Comparison of ENCODE assay signal across 28 mouse cellular contexts in the genomic region with DNA sequence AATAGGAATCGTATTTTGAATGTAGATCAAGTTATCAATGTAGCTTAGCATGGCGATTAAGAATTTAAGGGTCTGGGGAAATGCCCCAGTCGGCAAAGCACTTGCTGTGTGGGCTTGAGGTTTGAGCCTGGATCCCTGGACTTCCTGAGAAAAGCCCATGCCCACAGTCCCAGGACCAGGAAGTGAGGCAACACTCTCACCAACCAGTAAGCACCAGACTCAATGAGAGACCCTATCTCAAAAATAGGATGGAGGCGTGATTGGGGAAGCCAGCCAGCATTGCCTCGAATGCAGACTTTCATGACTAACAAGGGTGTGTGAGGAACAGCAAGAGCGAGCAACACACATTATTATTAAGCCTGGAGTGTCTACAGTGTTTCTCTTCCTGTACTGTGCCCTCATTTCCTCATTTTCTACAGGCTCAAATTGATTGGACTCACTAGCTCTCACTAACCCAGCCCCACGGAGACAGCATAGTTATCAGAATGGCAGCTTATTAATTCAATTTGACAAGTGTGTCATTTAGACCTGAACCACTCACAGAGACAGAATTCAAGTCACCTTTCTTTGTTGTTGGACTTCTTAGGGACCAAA.
A peak's percentile ranks its signal among the peaks of the same experiment; 100 is the strongest.
DNase-seq lines count a peak whose midpoint lies in the region; ATAC-seq lines count a peak whose summit lies in the region.
"Had no signal": no experiment of that assay in that cellular context is flagged by ENCODE, and none has a peak within 500 bp of the region (broad histone marks: within the 10 kb centered on the region; RNA-seq: fewer than 3 reads in every experiment).

No protein-coding gene starts in this region.

- no peaks in the 10 kb centered on the region for H3K4me1 ChIP-seq in midbrain, embryonic 14.5 days (ENCODE audit: control insufficient read depth, insufficient read depth, low read length)
- no peaks in the 10 kb centered on the region for H3K4me1 ChIP-seq in midbrain, embryonic 11.5 days (ENCODE audit: control insufficient read depth, insufficient read depth, low read length)
- H3K4me1 ChIP-seq: embryonic facial prominence, embryonic 10.5 days; embryonic facial prominence, embryonic 13.5 days; forebrain, embryonic 12.5 days; forebrain, embryonic 15.5 days; heart, embryonic 13.5 days; hindbrain, embryonic 12.5 days; hindbrain, embryonic 15.5 days; intestine, embryonic 15.5 days had no signal

- no peak overlapping the region for H3K9ac ChIP-seq in midbrain, embryonic 14.5 days (replicated peaks; ENCODE audit: low read length)
- H3K9ac ChIP-seq in midbrain, embryonic 11.5 days (ENCODE audit: low read length): no peak overlapping the region
- H3K9ac ChIP-seq: embryonic facial prominence, embryonic 13.5 days; forebrain, embryonic 12.5 days; forebrain, embryonic 15.5 days; heart, embryonic 13.5 days; hindbrain, embryonic 12.5 days; hindbrain, embryonic 15.5 days; intestine, embryonic 15.5 days had no signal

- DNase-seq in midbrain, embryonic 14.5 days: peak; percentile 23
- DNase-seq in midbrain, embryonic 11.5 days (ENCODE audit: low spot score, missing footprints): no peak
- DNase-seq in thymus, postnatal 25 days: no peak
- DNase-seq in adrenal gland, postnatal 25 days: no peak
- DNase-seq in cerebellum, postnatal 25 days: no peak
- DNase-seq: adrenal gland, adult 8-10 months; adrenal gland, postnatal 36 days; cerebellum, adult 11 months; cerebellum, adult 8-10 months; cerebellum, postnatal 14 days; embryo, embryonic 11 days; gastrocnemius, postnatal 25 days; heart, adult 18-20 months; heart, postnatal 14 days; heart, postnatal 4 days; kidney, adult 11 months had no signal

- no peaks in the 10 kb centered on the region for H3K9me3 ChIP-seq in midbrain, embryonic 14.5 days (ENCODE audit: control insufficient read depth, low read length)
- no peaks in the 10 kb centered on the region for H3K9me3 ChIP-seq in midbrain, embryonic 11.5 days (ENCODE audit: control insufficient read depth, low read length)
- H3K9me3 ChIP-seq: embryonic facial prominence, embryonic 10.5 days; embryonic facial prominence, embryonic 13.5 days; forebrain, embryonic 12.5 days; forebrain, embryonic 15.5 days; heart, embryonic 13.5 days; hindbrain, embryonic 12.5 days; hindbrain, embryonic 15.5 days; intestine, embryonic 15.5 days had no signal

- WGBS in midbrain, embryonic 14.5 days: 70% methylated on average over 7 of the region's 7 CpGs
- WGBS in midbrain, embryonic 11.5 days: 82% methylated on average over 7 of the region's 7 CpGs

- H3K27ac ChIP-seq in midbrain, embryonic 14.5 days (replicated peaks; ENCODE audit: low read depth, low read length): no peak overlapping the region
- no peak overlapping the region for H3K27ac ChIP-seq in midbrain, embryonic 11.5 days (ENCODE audit: low read depth, low read length)
- H3K27ac ChIP-seq: embryonic facial prominence, embryonic 10.5 days; embryonic facial prominence, embryonic 13.5 days; forebrain, embryonic 12.5 days; forebrain, embryonic 15.5 days; heart, embryonic 13.5 days; hindbrain, embryonic 12.5 days; hindbrain, embryonic 15.5 days; intestine, embryonic 15.5 days had no signal

- no peak overlapping the region for H3K4me3 ChIP-seq in midbrain, embryonic 14.5 days (replicated peaks; ENCODE audit: low read depth, low read length)
- H3K4me3 ChIP-seq in midbrain, embryonic 11.5 days (ENCODE audit: low read depth, low read length): no peak overlapping the region
- H3K4me3 ChIP-seq: embryonic facial prominence, embryonic 10.5 days; embryonic facial prominence, embryonic 13.5 days; erythroblast, embryonic 14.5 days; forebrain, embryonic 12.5 days; forebrain, embryonic 15.5 days; heart, embryonic 13.5 days; hindbrain, embryonic 12.5 days; hindbrain, embryonic 15.5 days; intestine, embryonic 15.5 days had no signal

- no peaks in the 10 kb centered on the region for H3K27me3 ChIP-seq in midbrain, embryonic 14.5 days (ENCODE audit: control insufficient read depth, insufficient read depth, low read length)
- no peaks in the 10 kb centered on the region for H3K27me3 ChIP-seq in midbrain, embryonic 11.5 days (ENCODE audit: control insufficient read depth, insufficient read depth, low read length)
- H3K27me3 ChIP-seq: embryonic facial prominence, embryonic 13.5 days; forebrain, embryonic 12.5 days; forebrain, embryonic 15.5 days; heart, embryonic 13.5 days; hindbrain, embryonic 12.5 days; hindbrain, embryonic 15.5 days; intestine, embryonic 15.5 days had no signal

- ATAC-seq in midbrain, embryonic 14.5 days (ENCODE audit: low FRiP score, low TSS enrichment): no peak
- no peak for ATAC-seq in midbrain, embryonic 11.5 days (ENCODE audit: low FRiP score)
- ATAC-seq in common myeloid progenitor, adult 5-6 weeks (replicated peaks; ENCODE audit: low read depth, poor library complexity, severe bottlenecking): peak; percentile 78
- ATAC-seq in megakaryocyte, adult 5-6 weeks (ENCODE audit: poor library complexity, severe bottlenecking): peak; percentile 75
- ATAC-seq: CD4-positive, CD25-positive, alpha-beta regulatory T cell, adult 4 months; forebrain, embryonic 15.5 days; intestine, embryonic 15.5 days had no signal

- no peaks in the 10 kb centered on the region for H3K36me3 ChIP-seq in midbrain, embryonic 14.5 days (ENCODE audit: control insufficient read depth, insufficient read depth, low read length)
- H3K36me3 ChIP-seq in midbrain, embryonic 11.5 days (ENCODE audit: control insufficient read depth, insufficient read depth, low read length): no peaks in the 10 kb centered on the region
- H3K36me3 ChIP-seq: embryonic facial prominence, embryonic 10.5 days; embryonic facial prominence, embryonic 13.5 days; forebrain, embryonic 12.5 days; forebrain, embryonic 15.5 days; heart, embryonic 13.5 days; hindbrain, embryonic 12.5 days; hindbrain, embryonic 15.5 days; intestine, embryonic 15.5 days had no signal

- H3K4me2 ChIP-seq in midbrain, embryonic 14.5 days (ENCODE audit: low read length): no peak overlapping the region
- H3K4me2 ChIP-seq in midbrain, embryonic 11.5 days: no peak overlapping the region
- H3K4me2 ChIP-seq: embryonic facial prominence, embryonic 13.5 days; forebrain, embryonic 12.5 days; forebrain, embryonic 15.5 days; heart, embryonic 13.5 days; hindbrain, embryonic 12.5 days; hindbrain, embryonic 15.5 days; intestine, embryonic 15.5 days had no signal

Comparison
In these comparisons a context has a peak if more than half of its experiments do, and no peak if none do; other contexts are left out.
1. ATAC-seq: peak in common myeloid progenitor, adult 5-6 weeks (single experiment) and megakaryocyte, adult 5-6 weeks (single experiment); none in midbrain, embryonic 14.5 days (single experiment) and midbrain, embryonic 11.5 days (single experiment).